Mouse (Mus musculus) hindbrain, embryonic 16.5 days (tissue): Measurements from ENCODE around the gene Cdyl. TPM values are rescaled to one million over a fixed set of nuclear protein-coding genes. Genes with fewer than 3 reads are reported as not detected.

ENCODE experiments used
- ATAC-seq: fragments of 200-750 bp; cut with Nextera tagmentation; 2 replicates; pipeline ENCODE4 v1.8.0; 2017; ENCODE audit warnings: moderate TSS enrichment, moderate library complexity
- H3K27ac ChIP-seq: fragments of 300-500 bp; sonication (generic); 2 replicates; pipeline ENCODE4 v1.5.1; 2014; ENCODE audit warnings: low read depth, mild to moderate bottlenecking, control low read depth, low read length, moderate library complexity
- H3K27me3 ChIP-seq: fragments of 300-500 bp; sonication (generic); replicated peaks from 2 replicates; pipeline ENCODE4 v1.6.1; 2014; ENCODE audit warnings: low read length; ENCODE audit not compliant: control insufficient read depth, insufficient read depth
- H3K36me3 ChIP-seq: fragments of 300-500 bp; sonication (generic); 2 replicates; pipeline ENCODE4 v1.6.1; 2014; ENCODE audit warnings: mild to moderate bottlenecking, low read length, moderate library complexity, mixed read lengths; ENCODE audit not compliant: control insufficient read depth, insufficient read depth
- H3K4me1 ChIP-seq: fragments of 300-500 bp; sonication (generic); 2 replicates; pipeline ENCODE4 v1.6.1; 2014; ENCODE audit warnings: low read depth, low read length; ENCODE audit not compliant: control insufficient read depth, insufficient read depth
- H3K4me2 ChIP-seq: fragments of 300-500 bp; sonication (generic); 2 replicates; pipeline ENCODE4 v1.6.1; 2014; ENCODE audit warnings: mild to moderate bottlenecking, low read length, control low read depth, moderate library complexity
- H3K4me3 ChIP-seq: fragments of 300-500 bp; sonication (generic); 2 replicates; pipeline ENCODE4 v1.5.1; 2014; ENCODE audit warnings: mild to moderate bottlenecking, low read length, control low read depth, moderate library complexity
- H3K9ac ChIP-seq: fragments of 300-500 bp; sonication (generic); 2 replicates; pipeline ENCODE4 v1.6.1; 2014; ENCODE audit warnings: low read depth, mild to moderate bottlenecking, control low read depth, low read length, moderate library complexity
- H3K9me3 ChIP-seq: fragments of 300-500 bp; sonication (generic); 2 replicates; pipeline ENCODE4 v1.6.1; 2014; ENCODE audit warnings: mild to moderate bottlenecking, low read length, moderate library complexity; ENCODE audit not compliant: control insufficient read depth
- WGBS: fragments of 180-500 bp; shearing (Covaris S2); extraction: QIAGEN DNeasy Blood & Tissue Kit; methylation state at CpG from one replicate; pipeline ENCODE4 v1.1.7; 2014; 5-methylcytosine and 5-hydroxymethylcytosine counted together
- polyA plus RNA-seq: library from polyadenylated mRNA; unstranded; fragments of >200 nt; fragmentation: Nextera tagmentation; extraction: Ambion mirVana; gene quantifications from 2 replicates; pipeline ENCODE4 v1.2.1, GENCODE M21; 2015

Gene Cdyl
- polyA plus RNA-seq, 1 experiment from 2014 or later, result 2.6 TPM

GRCm38 (mm10) chr13:35797811-35798522 is 138.3 kb downstream of the Cdyl start:
- H3K9ac ChIP-seq, result no peak overlapping the region
- WGBS, result 88% methylated on average over 13 of the region's 13 CpGs
- no peaks in the 10 kb centered on the region for H3K27me3 ChIP-seq
- no peak overlapping the region for H3K4me3 ChIP-seq
- no peak overlapping the region for H3K27ac ChIP-seq
- H3K9me3 ChIP-seq, result no peaks in the 10 kb centered on the region
- no peak for ATAC-seq
- no peak overlapping the region for H3K4me2 ChIP-seq
- no peaks in the 10 kb centered on the region for H3K36me3 ChIP-seq
- H3K4me1 ChIP-seq, result no peaks in the 10 kb centered on the region

GRCm38 (mm10) chr13:35798645-35799044 is 139.0 kb downstream of the Cdyl start:
- no peak overlapping the region for H3K27ac ChIP-seq
- H3K9me3 ChIP-seq, result no peaks in the 10 kb centered on the region
- no peaks in the 10 kb centered on the region for H3K27me3 ChIP-seq
- no peak overlapping the region for H3K4me3 ChIP-seq
- no peak overlapping the region for H3K9ac ChIP-seq
- 77% methylated on average over 9 of the region's 9 CpGs for WGBS
- no peak overlapping the region for H3K4me2 ChIP-seq
- peak; percentile 53; the same call in 1 of the 2 replicates for ATAC-seq
- no peaks in the 10 kb centered on the region for H3K4me1 ChIP-seq
- no peaks in the 10 kb centered on the region for H3K36me3 ChIP-seq

- Histone ChIP-seq H3K27ac (no peak overlapping the region), H3K9ac (no peak overlapping the region), H3K9me3 (no peaks in the 10 kb centered on the region), H3K36me3 (no peaks in the 10 kb centered on the region), H3K27me3 (no peaks in the 10 kb centered on the region), H3K4me2 (no peak overlapping the region), H3K4me1 (no peaks in the 10 kb centered on the region), H3K4me3 (no peak overlapping the region)
- ATAC-seq, result no peak
- 90% methylated on average over 7 of the region's 7 CpGs for WGBS
Measured at GRCm38 (mm10) chr13:35800270-35800669, 140.6 kb downstream of the Cdyl start.

DNA sequence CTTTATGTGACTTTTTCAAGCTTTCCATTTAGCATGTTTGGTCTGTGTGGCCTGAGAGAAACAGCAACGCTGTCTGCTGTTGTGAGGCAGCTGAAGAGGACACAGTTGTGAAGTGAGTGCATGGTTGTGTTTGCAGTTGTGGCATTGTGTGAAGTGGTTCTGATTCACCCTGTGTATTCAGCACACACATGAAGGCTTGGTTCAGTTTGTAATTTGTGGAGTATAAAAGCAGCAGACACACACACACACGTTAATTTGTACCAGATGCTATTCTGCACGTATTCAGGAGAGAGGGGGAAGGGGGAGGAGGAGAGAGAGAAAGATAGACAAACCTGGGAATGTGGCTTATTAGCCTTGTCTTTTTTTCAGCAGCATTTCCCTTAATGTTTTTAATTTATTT is 146.1 kb downstream of the Cdyl start:
- Histone ChIP-seq H3K36me3 (no peaks in the 10 kb centered on the region), H3K9ac (no peak overlapping the region), H3K27me3 (no peaks in the 10 kb centered on the region), H3K4me2 (no peak overlapping the region), H3K9me3 (no peaks in the 10 kb centered on the region), H3K4me3 (no peak overlapping the region), H3K4me1 (no peaks in the 10 kb centered on the region; the same call in 1 of the 2 replicates), H3K27ac (no peak overlapping the region)
- 53% methylated on average over 3 of the region's 3 CpGs for WGBS
- ATAC-seq, result 0 out of 2 replicates have a peak, but pooled peaks have one; percentile 42

DNA sequence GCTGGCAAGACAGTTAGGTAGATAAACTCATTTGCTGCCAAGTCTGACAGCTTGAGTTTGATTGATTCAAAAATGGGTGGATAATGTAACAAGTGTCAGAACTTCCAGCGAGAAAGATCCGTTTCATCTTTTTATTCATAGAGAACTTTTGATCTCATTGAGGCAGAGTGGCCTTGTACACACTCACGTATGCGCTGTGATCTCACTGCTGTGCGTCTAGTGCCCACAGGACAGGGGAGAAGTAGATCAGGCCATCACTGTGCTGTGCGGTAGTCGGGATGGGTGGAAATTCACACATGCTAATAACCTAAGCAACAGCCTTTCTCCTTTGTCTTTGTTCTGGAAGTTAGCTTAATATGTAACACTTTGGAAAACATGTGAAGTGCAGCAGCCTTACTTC is 146.5 kb downstream of the Cdyl start:
- no peaks in the 10 kb centered on the region for H3K36me3 ChIP-seq
- no peak overlapping the region for H3K4me3 ChIP-seq
- no peak overlapping the region for H3K27ac ChIP-seq
- no peaks in the 10 kb centered on the region for H3K27me3 ChIP-seq
- H3K4me2 ChIP-seq, result no peak overlapping the region
- H3K9me3 ChIP-seq, result no peaks in the 10 kb centered on the region
- WGBS, result 87% methylated on average over 7 of the region's 7 CpGs
- H3K4me1 ChIP-seq, result no peaks in the 10 kb centered on the region; the same call in 1 of the 2 replicates
- H3K9ac ChIP-seq, result no peak overlapping the region
- ATAC-seq, result no peak

DNA sequence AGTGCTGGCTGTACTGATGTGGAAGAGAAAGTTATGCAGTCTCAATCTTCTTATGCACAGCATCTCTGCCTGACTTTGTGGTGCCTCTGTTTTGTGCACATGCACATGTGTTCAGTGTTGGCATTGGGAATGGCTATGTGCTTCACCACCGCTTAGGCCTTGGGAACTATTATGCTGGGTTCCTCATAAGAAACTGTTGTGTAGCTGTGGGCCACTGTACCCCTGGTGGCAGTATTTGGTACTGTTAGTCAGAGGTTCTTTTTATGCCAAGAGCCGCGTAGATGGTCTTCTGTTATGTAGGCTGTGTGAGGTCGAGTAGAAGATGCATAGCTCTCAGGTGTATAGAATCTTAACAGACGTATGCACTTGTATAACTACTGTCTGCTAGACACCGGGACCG is 147.4 kb downstream of the Cdyl start:
- WGBS, result 98% methylated on average over 7 of the region's 7 CpGs
- no peak for ATAC-seq
- Histone ChIP-seq H3K36me3 (no peaks in the 10 kb centered on the region), H3K27me3 (no peaks in the 10 kb centered on the region), H3K4me1 (peaks cover 2% of the 10 kb centered on the region), H3K9ac (no peak overlapping the region), H3K27ac (no peak overlapping the region), H3K4me3 (no peak overlapping the region), H3K4me2 (no peak overlapping the region), H3K9me3 (no peaks in the 10 kb centered on the region)

DNA sequence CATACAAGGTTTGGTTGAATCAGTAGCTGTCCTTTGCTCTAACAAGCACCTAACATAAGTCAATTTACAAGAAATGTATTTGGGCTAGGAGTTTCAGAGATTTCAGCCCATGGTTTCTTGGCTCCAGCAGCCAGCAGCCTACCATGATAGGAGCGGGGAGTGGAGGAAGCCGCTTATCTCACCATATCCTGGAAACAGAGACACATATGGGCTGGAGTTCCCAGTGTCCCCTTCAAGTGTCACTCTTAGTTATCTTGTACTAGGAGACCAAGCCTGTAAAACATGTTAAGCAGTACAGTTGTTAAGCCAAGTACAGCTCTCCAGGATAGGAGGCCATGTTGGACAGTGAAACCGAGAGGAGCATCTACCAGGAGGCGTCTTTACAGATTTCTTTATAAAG is 147.9 kb downstream of the Cdyl start:
- Histone ChIP-seq H3K27me3 (no peaks in the 10 kb centered on the region), H3K27ac (no peak overlapping the region), H3K9ac (no peak overlapping the region), H3K36me3 (no peaks in the 10 kb centered on the region), H3K4me2 (no peak overlapping the region), H3K9me3 (no peaks in the 10 kb centered on the region), H3K4me3 (no peak overlapping the region), H3K4me1 (peaks cover 5% of the 10 kb centered on the region)
- no peak for ATAC-seq
- WGBS, result 96% methylated on average over 4 of the region's 4 CpGs

DNA sequence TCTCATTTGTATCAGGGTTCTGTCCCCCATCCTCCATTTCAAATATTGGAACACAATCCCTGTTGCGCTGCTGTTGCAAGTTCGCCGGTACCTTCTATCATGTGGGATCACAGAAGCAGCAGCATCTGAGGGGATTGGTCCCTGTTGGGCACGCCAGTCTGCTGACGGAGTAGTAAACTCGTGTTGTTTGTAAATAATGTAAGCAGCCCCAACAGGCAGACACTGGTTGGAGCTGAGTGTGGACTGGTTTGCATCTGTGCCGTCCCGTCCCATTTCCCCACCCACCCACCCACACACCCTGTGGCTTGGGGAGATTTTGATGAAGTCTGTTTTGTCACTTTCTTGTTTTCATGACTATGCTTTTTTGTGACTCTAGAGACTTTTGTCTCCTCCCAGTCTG is 148.3 kb downstream of the Cdyl start:
- Histone ChIP-seq H3K9ac (no peak overlapping the region), H3K27me3 (no peaks in the 10 kb centered on the region), H3K9me3 (no peaks in the 10 kb centered on the region), H3K27ac (no peak overlapping the region), H3K4me3 (no peak overlapping the region), H3K4me1 (peaks cover 5% of the 10 kb centered on the region), H3K36me3 (no peaks in the 10 kb centered on the region), H3K4me2 (no peak overlapping the region)
- WGBS, result 94% methylated on average over 8 of the region's 8 CpGs
- ATAC-seq, result no peak

DNA sequence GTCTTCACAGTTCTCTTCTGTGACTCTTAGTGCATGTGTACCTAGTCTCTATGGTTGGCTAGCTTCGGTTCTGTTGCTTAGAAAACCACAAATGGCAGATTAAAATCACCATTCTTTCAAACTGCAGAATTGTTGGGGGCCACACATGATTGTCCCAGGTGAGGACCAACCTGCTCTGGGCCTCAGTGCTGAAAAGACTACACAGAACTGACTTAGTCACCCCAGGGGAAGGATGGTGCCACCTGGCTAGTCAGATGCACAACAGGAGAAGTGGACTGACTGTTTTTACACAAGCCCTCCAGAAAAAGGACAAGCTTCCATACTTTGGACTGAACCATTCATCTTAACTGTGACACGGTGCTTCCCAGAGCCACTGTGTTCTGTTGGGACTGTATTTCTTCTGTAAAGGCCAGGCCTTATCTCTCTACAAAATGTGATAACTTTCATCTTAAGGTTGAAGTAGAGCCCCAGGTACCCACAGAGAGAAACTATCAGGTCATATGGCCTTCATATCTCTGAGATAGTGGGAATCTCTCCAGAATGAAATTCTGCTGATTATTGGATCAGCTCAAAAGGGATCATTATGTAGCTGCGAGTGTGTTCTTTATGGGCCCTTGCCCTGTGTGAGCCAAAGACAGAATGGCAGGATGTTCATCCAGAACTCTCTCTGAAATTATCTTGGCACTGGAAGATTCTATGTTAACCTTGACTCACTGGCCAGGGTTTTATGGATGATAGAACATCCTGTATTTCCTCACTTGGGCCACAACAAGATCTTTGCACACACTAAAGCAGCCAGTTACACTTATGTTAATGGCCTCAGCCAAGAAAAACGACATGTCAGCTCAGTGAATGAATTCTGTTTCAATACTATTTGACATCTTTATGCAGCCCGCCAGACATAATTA is 149.9 kb downstream of the Cdyl start:
- no peak overlapping the region for H3K4me2 ChIP-seq
- 65% methylated on average over 5 of the region's 5 CpGs for WGBS
- H3K4me3 ChIP-seq, result no peak overlapping the region
- H3K9me3 ChIP-seq, result no peaks in the 10 kb centered on the region
- no peak for ATAC-seq
- H3K36me3 ChIP-seq, result no peaks in the 10 kb centered on the region
- H3K27ac ChIP-seq, result no peak overlapping the region
- H3K4me1 ChIP-seq, result peaks cover 5% of the 10 kb centered on the region
- H3K27me3 ChIP-seq, result no peaks in the 10 kb centered on the region
- no peak overlapping the region for H3K9ac ChIP-seq
